Mouse (Mus musculus) embryo, embryonic 9.5 days (tissue): ENCODE data around the gene Nlgn1.

ENCODE experiments used
- DNase-seq: peaks from one replicate; pipeline ENCODE4 v3.0.0-alpha.2; 2017; ENCODE audit errors: extremely low spot score

Nlgn1 gene

GRCm38 (mm10) chr3:26201410-26201809 is 130.8 kb downstream of the Nlgn1 start:
- no peak for DNase-seq

- no peak for DNase-seq
Observed at GRCm38 (mm10) chr3:26194970-26195369, 137.3 kb downstream of the Nlgn1 start.

GRCm38 (mm10) chr3:26181013-26181412 is 151.2 kb downstream of the Nlgn1 start:
- DNase-seq = no peak

- no peak for DNase-seq
Observed at GRCm38 (mm10) chr3:26175371-26175770, 156.9 kb downstream of the Nlgn1 start.

- no peak for DNase-seq
Observed at GRCm38 (mm10) chr3:26174257-26174656, 158.0 kb downstream of the Nlgn1 start.

GRCm38 (mm10) chr3:26173613-26174012 is 158.6 kb downstream of the Nlgn1 start:
- no peak for DNase-seq

GRCm38 (mm10) chr3:26166711-26167110 is 165.5 kb downstream of the Nlgn1 start:
- no peak for DNase-seq

- DNase-seq = peak; percentile 66
Observed at GRCm38 (mm10) chr3:26153782-26154181, 178.5 kb downstream of the Nlgn1 start.

GRCm38 (mm10) chr3:26153036-26153741 is 179.1 kb downstream of the Nlgn1 start:
- peak; percentile 54 for DNase-seq

GRCm38 (mm10) chr3:26152510-26153035 is 179.7 kb downstream of the Nlgn1 start:
- DNase-seq = peak; percentile 61

GRCm38 (mm10) chr3:26151351-26152020 is 180.8 kb downstream of the Nlgn1 start:
- DNase-seq = peak; percentile 6

- peak; percentile 16 for DNase-seq
Observed at GRCm38 (mm10) chr3:26146174-26146573, 186.1 kb downstream of the Nlgn1 start.

GRCm38 (mm10) chr3:26145441-26145840 is 186.8 kb downstream of the Nlgn1 start:
- DNase-seq = no peak

- no peak for DNase-seq
Observed at GRCm38 (mm10) chr3:26141590-26141989, 190.7 kb downstream of the Nlgn1 start.

GRCm38 (mm10) chr3:26134839-26135651 is 197.2 kb downstream of the Nlgn1 start:
- peak; percentile 9 for DNase-seq

- DNase-seq = no peak
Observed at GRCm38 (mm10) chr3:26130919-26131318, 201.3 kb downstream of the Nlgn1 start.

GRCm38 (mm10) chr3:26129455-26129854 is 202.8 kb downstream of the Nlgn1 start:
- DNase-seq = no peak

GRCm38 (mm10) chr3:26117071-26117470 is 215.2 kb downstream of the Nlgn1 start:
- no peak for DNase-seq

GRCm38 (mm10) chr3:26106361-26106760 is 225.9 kb downstream of the Nlgn1 start:
- DNase-seq = no peak

- no peak for DNase-seq
Observed at GRCm38 (mm10) chr3:26105528-26105927, 226.7 kb downstream of the Nlgn1 start.

- no peak for DNase-seq
Observed at GRCm38 (mm10) chr3:26102271-26102670, 230.0 kb downstream of the Nlgn1 start.

- peak; percentile 3 for DNase-seq
Observed at GRCm38 (mm10) chr3:26095551-26095950, 236.7 kb downstream of the Nlgn1 start.
